Mouse (Mus musculus) ES-E14 (cell line): ENCODE data around the gene Msl1.

Experiments
- CHD2 ChIP-seq: IDR thresholded peaks from 2 replicates; pipeline ENCODE4 v1.6.1; 2014; ENCODE audit warnings: mild to moderate bottlenecking, low read depth, low read length, inconsistent platforms
- ZNF384 ChIP-seq: IDR thresholded peaks from 2 replicates; pipeline ENCODE4 v1.6.1; 2012; ENCODE audit warnings: low read depth, low read length, inconsistent platforms

DNA sequence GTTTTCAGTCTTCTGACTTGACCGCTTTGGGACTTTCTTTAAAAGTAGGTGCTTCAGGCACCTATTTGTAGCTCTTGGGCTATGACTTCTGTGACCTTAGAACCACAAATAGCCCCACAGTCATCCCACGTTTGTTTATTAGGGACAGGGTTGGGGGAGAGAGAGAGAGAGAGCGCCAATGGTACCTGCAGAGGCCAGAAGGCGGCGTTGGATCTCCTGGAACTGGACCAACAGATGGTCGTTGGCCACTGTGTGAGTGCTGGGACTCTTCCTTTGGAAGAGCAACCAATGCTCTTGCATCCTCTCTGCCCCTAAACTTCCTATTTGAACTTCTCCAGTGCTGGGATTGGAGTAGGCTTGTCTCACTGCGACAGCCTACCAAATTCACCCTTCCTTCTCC is 8.1 kb upstream of the Msl1 start:
- TF ChIP-seq CHD2 (no peak), ZNF384 (no peak)
